Mouse (Mus musculus) ES-E14 (cell line): ENCODE measurements around the gene Cd163.

ENCODE experiments used
- HCFC1 ChIP-seq: IDR thresholded peaks from 2 replicates; pipeline ENCODE4 v1.6.1; 2012; ENCODE audit warnings: low read length, inconsistent platforms, borderline replicate concordance; ENCODE audit not compliant: insufficient read depth
- ZC3H11A ChIP-seq: IDR thresholded peaks from 2 replicates; pipeline ENCODE4 v1.6.1; 2012; ENCODE audit warnings: low read depth, mild to moderate bottlenecking, inconsistent platforms, low read length, borderline replicate concordance
- ZNF384 ChIP-seq: IDR thresholded peaks from 2 replicates; pipeline ENCODE4 v1.6.1; 2012; ENCODE audit warnings: low read depth, low read length, inconsistent platforms

- TF ChIP-seq ZNF384 = no peak
- no peak for TF ChIP-seq HCFC1
- TF ChIP-seq ZC3H11A = peak; percentile 80
Measured at GRCm38 (mm10) chr6:124379331-124379730, 74.9 kb downstream of the Cd163 start.
